Mouse (Mus musculus) embryonic facial prominence, embryonic 14.5 days (tissue): ENCODE results near the gene Chpf. TPM values are rescaled to one million over a fixed set of nuclear protein-coding genes. Genes with fewer than 3 reads are reported as not detected.

ENCODE experiments used
- polyA plus RNA-seq: library from polyadenylated mRNA; unstranded; fragments of >200 nt; fragmentation: Nextera tagmentation; extraction: Ambion mirVana; gene quantifications from 2 replicates; pipeline ENCODE4 v1.2.1, GENCODE M21; 2014

The Chpf gene
- polyA plus RNA-seq, 1 experiment from 2014 or later: 65.1 TPM

Other genes starting within 250 kb of the Chpf start
- not detected in 2 replicates for gene A630095N17Rik, start 247.2 kb downstream of the Chpf start, polyA plus RNA-seq
- gene Dnajb2, start 242.9 kb downstream of the Chpf start, polyA plus RNA-seq: 20.0 and 21.0 TPM in 2 replicates
- gene Ptprn, start 214.8 kb downstream of the Chpf start, polyA plus RNA-seq: 2.0 and 2.9 TPM in 2 replicates
- 6.0 and 6.9 TPM in 2 replicates for gene Resp18, start 200.9 kb downstream of the Chpf start, polyA plus RNA-seq
- gene Dnpep, start 161.3 kb downstream of the Chpf start, polyA plus RNA-seq: 115 and 128 TPM in 2 replicates
- gene Des, start 119.0 kb downstream of the Chpf start, polyA plus RNA-seq: 159 and 218 TPM in 2 replicates
- gene Speg, start 104.0 kb downstream of the Chpf start, polyA plus RNA-seq: 20.2 and 20.3 TPM in 2 replicates
- 74.2 and 82.9 TPM in 2 replicates for gene Gmppa, start 43.4 kb downstream of the Chpf start, polyA plus RNA-seq
- gene Asic4, start 28.9 kb downstream of the Chpf start, polyA plus RNA-seq: 0.16 and 0.18 TPM in 2 replicates
- gene Tmem198, start 225 bp upstream of the Chpf start, polyA plus RNA-seq: 1.3 and 1.6 TPM in 2 replicates
- 98.7 and 102 TPM in 2 replicates for gene Obsl1, start 27.1 kb upstream of the Chpf start, polyA plus RNA-seq
- 5.9 and 9.7 TPM in 2 replicates for gene Inha, start 27.8 kb upstream of the Chpf start, polyA plus RNA-seq
- gene Stk11ip, start 42.2 kb upstream of the Chpf start, polyA plus RNA-seq: 13.1 and 15.3 TPM in 2 replicates
- gene Slc4a3, start 67.0 kb upstream of the Chpf start, polyA plus RNA-seq: 12.0 and 18.5 TPM in 2 replicates